Mouse (Mus musculus) heart, embryonic 10.5 days (tissue): ENCODE data around the gene Cd2ap. TPM values are rescaled to one million over a fixed set of nuclear protein-coding genes. Genes with fewer than 3 reads are reported as not detected.
"Not testable (repeated sequence)": the region's sequence is repeated elsewhere in the genome, so short reads cannot be mapped to it uniquely, and the experiment has no call there.

Experiments
- DNase-seq: peaks from one replicate; pipeline ENCODE4 v3.0.0-alpha.2; 2017; ENCODE audit warnings: low spot score
- H3K27ac ChIP-seq: fragments of 300-500 bp; sonication (generic); 2 replicates; pipeline ENCODE4 v1.5.1; 2016; ENCODE audit warnings: mild to moderate bottlenecking
- H3K27me3 ChIP-seq: fragments of 300-500 bp; sonication (generic); 2 replicates; pipeline ENCODE4 v1.6.1; 2016; ENCODE audit warnings: mild to moderate bottlenecking; ENCODE audit not compliant: poor library complexity, insufficient read depth, severe bottlenecking
- H3K36me3 ChIP-seq: fragments of 300-500 bp; sonication (generic); 2 replicates; pipeline ENCODE4 v1.6.1; 2016; ENCODE audit warnings: mild to moderate bottlenecking, moderate library complexity
- H3K4me1 ChIP-seq: fragments of 300-500 bp; sonication (generic); 2 replicates; pipeline ENCODE4 v1.6.1; 2016; ENCODE audit warnings: mild to moderate bottlenecking
- H3K4me3 ChIP-seq: fragments of 300-500 bp; sonication (generic); 2 replicates; pipeline ENCODE4 v1.5.1; 2016; ENCODE audit warnings: mild to moderate bottlenecking, moderate library complexity
- H3K9me3 ChIP-seq: fragments of 300-500 bp; sonication (generic); 2 replicates; pipeline ENCODE4 v1.6.1; 2016; ENCODE audit warnings: mild to moderate bottlenecking, moderate library complexity
- WGBS: fragments of 180-500 bp; shearing (Covaris S2); methylation state at CpG from one replicate; pipeline ENCODE4 v1.1.7; 2016; 5-methylcytosine and 5-hydroxymethylcytosine counted together
- polyA plus RNA-seq: library from polyadenylated mRNA; unstranded; fragments of >200 nt; fragmentation: Nextera tagmentation; extraction: Ambion mirVana; gene quantifications from 2 replicates; pipeline ENCODE4 v1.2.1, GENCODE M21; 2016

Gene Cd2ap
- 14.6 and 18.0 TPM in 2 replicates for polyA plus RNA-seq

DNA sequence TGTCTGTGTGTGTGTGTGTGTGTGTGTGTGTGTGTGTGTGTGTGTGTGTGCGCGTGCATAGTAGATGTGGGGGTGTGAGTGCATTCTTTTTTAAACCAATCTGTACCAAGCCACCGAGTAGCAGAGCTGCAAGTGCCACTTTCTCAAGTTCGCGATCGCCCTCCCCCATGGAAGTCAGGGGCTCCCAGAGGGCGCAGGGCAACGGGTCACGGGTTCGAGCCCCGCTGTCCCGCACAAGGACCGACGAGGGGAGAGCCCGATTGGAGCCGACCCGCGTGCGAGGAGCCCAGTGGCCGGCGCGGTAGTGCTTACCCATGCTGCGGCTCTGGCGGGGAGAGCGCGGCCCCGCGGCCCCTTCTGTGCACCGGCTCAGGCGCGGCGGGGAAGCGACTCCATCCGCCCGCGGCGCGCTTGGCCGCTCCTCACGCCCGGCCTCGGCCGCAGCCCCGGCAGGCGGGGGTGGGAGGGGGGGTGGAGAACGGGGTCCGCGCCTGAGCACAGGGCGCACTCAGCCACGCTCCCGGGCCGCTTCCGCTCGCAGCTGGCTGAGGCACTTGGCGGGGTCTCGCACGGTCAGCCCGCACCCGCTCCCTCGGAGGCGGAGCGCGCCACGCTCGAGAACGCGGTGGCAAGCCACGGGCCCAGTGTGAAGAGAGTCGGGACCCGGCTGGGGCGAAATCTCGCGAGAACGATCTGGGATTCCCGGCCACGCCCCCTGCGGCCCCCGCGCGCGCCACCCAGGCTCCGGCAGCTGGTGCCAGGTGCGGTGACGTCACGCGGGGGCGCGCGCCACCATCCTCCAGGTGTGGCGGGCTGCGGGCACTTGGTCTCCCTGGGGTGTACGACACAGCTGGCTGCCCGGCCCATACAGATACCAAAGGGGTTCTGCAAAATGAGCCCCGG is at the start of gene Cd2ap:
Gene Cd2ap, minus strand, starts transcription at position 665 of the 903 bp plus-strand sequence.
- under 1% methylated on average over 92 of the region's 94 CpGs for whole genome bisulfite sequencing
- H3K4me1 ChIP-seq: peaks cover 7% of the 10 kb centered on the region; the same call in 1 of the 2 replicates
- peak within 1 kb of the TSS; percentile 99 for H3K27ac ChIP-seq

DNA sequence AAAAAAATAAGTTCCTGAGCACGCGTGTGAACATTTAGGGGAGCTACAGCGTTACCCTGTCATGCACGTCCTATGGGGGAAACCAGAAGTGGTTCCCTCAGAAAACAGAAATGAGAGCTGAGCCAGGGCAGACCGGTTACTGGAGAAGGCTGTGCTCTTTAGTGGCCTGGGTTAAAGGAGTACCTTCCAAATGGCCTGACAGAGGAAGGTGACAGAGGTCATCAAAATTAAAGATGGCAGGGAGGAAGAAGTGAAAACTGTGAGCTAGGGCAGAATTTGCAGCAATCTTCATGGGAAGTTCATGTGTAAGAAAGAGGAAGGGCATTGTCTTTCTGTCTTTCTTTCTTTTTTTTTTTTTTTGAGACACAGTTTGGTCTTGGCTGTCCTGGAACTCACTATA is 48.3 kb upstream of the Cd2ap start:
- H3K27ac ChIP-seq: no peak overlapping the region
- no peaks in the 10 kb centered on the region for H3K4me1 ChIP-seq
- WGBS: 87% methylated on average over 5 of the region's 5 CpGs
- no peak for DNase-seq
- H3K36me3 ChIP-seq: no peaks in the 10 kb centered on the region
- H3K27me3 ChIP-seq: no peaks in the 10 kb centered on the region
- no peaks in the 10 kb centered on the region for H3K9me3 ChIP-seq
- no peak overlapping the region for H3K4me3 ChIP-seq

More for the DNA sequence above, at the start of gene Cd2ap:
- no peaks in the 10 kb centered on the region for H3K36me3 ChIP-seq
- H3K9me3 ChIP-seq: no peaks in the 10 kb centered on the region
- DNase-seq: peak; percentile 95
- peak within 1 kb of the TSS; percentile 96 for H3K4me3 ChIP-seq
- no peaks in the 10 kb centered on the region for H3K27me3 ChIP-seq

DNA sequence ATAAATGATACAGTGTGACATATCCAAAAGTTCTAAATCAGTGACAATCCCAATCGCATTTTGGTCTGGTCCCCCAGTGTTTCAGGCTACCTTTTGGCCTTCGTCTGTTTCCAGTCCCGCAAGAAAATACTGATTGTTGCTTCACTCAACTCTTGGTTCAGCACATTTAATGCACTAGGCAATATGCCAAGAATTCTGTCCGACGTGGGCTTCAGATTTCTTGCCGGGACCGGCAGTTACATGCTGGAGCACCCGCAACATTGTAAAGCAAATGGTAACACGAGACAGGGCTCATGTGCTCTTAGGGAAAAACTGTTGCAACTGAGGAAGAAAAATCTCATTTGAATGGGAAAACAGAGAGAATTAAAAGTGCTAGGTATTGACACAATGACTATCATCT is 42.3 kb upstream of the Cd2ap start:
- WGBS: 89% methylated on average over 9 of the region's 9 CpGs
- Histone ChIP-seq H3K27me3 (no peaks in the 10 kb centered on the region), H3K9me3 (no peaks in the 10 kb centered on the region), H3K36me3 (no peaks in the 10 kb centered on the region), H3K4me1 (no peaks in the 10 kb centered on the region), H3K27ac (no peak overlapping the region), H3K4me3 (no peak overlapping the region)
- no peak for DNase-seq

DNA sequence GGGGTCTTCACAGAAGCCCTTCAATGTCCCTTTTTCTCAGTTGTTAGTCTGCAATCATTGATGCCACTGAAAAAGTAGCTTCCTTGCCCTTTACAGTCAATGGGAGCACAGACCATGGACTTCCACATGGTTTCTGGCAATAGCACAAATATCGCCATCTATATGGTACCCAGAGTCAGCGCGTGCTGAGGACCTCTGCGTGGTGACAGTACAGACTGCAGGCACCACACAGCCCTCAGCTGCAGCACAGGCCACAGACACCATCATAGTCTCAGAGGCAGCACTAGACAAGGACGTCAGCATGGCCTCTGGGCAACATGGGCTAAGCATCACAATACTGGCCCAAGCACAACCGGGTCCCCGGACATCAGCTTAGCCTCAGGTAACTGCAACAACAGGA is 38.3 kb upstream of the Cd2ap start:
- Histone ChIP-seq H3K9me3 (no peaks in the 10 kb centered on the region), H3K4me1 (no peaks in the 10 kb centered on the region), H3K4me3 (no peak overlapping the region), H3K36me3 (no peaks in the 10 kb centered on the region), H3K27me3 (no peaks in the 10 kb centered on the region), H3K27ac (no peak overlapping the region)
- DNase-seq: no peak
- WGBS: 78% methylated on average over 7 of the region's 7 CpGs

DNA sequence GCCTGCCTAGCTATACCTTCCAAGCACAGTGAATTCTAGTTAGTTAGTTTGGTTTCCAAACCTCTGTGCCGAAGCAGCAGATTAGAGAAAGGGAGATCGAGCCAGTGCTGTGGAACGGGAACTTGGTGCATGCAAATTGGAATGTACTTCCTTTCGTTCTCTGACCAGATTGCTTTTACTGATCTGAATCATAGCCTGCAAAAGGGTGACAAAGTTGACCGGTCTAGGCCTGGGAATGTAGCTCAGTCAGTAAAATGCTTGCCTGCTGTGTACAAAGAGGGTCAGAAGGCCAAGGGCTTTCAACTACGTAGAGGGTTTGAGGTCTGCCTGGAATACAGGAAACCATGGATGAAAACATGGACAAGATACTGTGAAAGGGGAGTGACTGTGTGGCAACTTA is 35.7 kb upstream of the Cd2ap start:
- Histone ChIP-seq H3K36me3 (no peaks in the 10 kb centered on the region), H3K27ac (no peak overlapping the region), H3K4me1 (no peaks in the 10 kb centered on the region), H3K27me3 (no peaks in the 10 kb centered on the region), H3K9me3 (no peaks in the 10 kb centered on the region), H3K4me3 (no peak overlapping the region)
- WGBS: 67% methylated on average over 6 of the region's 6 CpGs
- no peak for DNase-seq

DNA sequence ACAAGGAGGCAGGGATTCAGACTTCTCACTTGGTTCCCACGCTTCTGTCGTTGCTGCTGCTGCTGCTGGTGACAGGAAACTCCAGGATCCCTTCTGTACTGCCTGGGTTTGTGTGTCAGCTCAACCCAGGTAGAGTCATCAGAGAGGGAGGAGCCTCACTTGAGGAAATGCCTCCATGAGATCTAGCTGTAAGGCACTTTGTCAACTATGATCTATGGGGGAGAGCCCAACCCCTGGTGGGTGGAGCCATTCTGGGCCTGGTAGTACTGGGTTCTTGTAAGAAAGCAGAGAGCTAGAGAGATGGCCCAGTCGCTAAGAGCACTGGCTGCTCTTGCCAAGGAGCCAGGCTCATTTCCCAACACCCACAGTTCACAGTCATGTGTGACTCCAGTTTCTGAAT is 34.0 kb upstream of the Cd2ap start:
- 68% methylated on average over 3 of the region's 3 CpGs for WGBS
- no peaks in the 10 kb centered on the region for H3K9me3 ChIP-seq
- H3K27me3 ChIP-seq: no peaks in the 10 kb centered on the region
- H3K36me3 ChIP-seq: no peaks in the 10 kb centered on the region
- DNase-seq: no peak
- H3K4me1 ChIP-seq: no peaks in the 10 kb centered on the region
- no peak overlapping the region for H3K27ac ChIP-seq
- no peak overlapping the region for H3K4me3 ChIP-seq

DNA sequence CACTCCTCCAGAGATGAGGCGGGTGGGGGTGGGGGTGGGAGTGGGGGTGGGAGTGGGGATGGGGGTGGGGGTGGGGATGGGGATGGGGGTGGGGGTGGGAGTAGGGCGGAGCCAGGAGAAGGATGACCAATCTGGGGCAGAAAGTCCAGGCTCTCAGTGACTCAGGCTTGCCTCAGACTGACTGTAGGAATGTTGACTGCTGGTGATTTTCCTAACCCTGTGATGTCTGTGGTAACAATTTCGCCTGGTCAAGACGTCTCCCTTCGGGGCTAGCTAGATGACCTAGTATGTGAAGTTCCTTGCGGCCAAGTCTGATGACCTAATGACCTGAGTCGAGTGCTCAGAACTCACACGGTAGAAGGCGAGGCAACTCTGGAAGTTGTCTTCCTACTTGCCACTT is 32.9 kb upstream of the Cd2ap start:
- no peaks in the 10 kb centered on the region for H3K27me3 ChIP-seq
- no peaks in the 10 kb centered on the region for H3K9me3 ChIP-seq
- no peaks in the 10 kb centered on the region for H3K36me3 ChIP-seq
- no peak overlapping the region for H3K27ac ChIP-seq
- no peak overlapping the region for H3K4me3 ChIP-seq
- no peaks in the 10 kb centered on the region for H3K4me1 ChIP-seq
- 60% methylated on average over 8 of the region's 9 CpGs for WGBS
- no peak for DNase-seq

DNA sequence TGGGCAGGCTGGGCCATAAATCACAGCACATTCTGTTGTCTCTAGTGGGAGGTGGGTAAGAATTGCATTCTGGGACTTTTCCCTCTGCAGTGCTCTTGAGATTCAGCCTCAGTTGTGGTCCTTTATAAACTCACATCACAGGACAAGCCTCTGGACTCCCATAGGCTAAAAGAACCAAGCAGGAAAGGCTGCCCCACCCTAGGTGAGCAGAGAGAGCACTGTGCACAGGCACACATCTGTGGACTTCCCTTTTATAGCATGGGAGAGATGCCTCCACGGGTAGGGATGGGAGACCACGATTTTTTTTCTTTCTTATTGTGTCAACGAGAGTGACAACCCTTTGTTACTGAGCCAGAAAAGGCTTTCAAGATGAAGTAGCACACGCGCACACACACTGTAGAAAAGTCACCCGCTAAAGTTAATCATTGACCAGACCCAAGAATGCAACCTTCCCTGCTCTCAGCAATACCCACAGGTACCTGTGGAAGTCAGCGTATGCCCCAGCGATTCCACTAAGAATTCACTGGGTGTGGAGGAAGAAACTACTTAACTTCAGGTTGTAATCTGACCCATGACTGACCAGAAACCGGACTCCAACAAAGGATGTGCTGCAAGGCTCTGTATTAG is 32.4 kb upstream of the Cd2ap start:
- Histone ChIP-seq H3K36me3 (no peaks in the 10 kb centered on the region), H3K27me3 (no peaks in the 10 kb centered on the region), H3K4me1 (no peaks in the 10 kb centered on the region), H3K9me3 (no peaks in the 10 kb centered on the region), H3K27ac (no peak overlapping the region), H3K4me3 (no peak overlapping the region)
- WGBS: 70% methylated on average over 9 of the region's 9 CpGs
- no peak for DNase-seq

DNA sequence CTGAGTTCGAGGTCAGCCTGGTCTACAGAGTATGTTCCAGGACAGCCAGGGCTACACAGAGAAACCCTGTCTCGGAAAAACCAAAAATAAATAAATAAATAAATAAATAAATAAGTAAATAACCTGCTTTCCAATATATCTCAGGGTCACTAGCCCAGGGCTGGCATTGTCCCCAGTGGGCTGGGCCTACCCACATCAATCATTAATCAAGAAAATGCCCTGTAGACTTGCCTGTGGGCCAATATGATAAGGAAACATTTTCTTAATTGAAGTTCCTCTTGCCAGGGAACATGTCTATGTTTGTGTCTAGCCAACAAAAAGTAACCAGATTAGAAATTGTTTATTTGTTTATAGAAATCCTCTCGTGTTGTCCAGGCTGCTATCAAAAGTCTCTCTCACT is 31.7 kb upstream of the Cd2ap start:
- H3K27me3 ChIP-seq: no peaks in the 10 kb centered on the region
- H3K36me3 ChIP-seq: no peaks in the 10 kb centered on the region
- H3K4me3 ChIP-seq: no peak overlapping the region
- no peak overlapping the region for H3K27ac ChIP-seq
- no peaks in the 10 kb centered on the region for H3K9me3 ChIP-seq
- no peaks in the 10 kb centered on the region for H3K4me1 ChIP-seq
- 80% methylated on average over 3 of the region's 3 CpGs for WGBS
- DNase-seq: no peak

DNA sequence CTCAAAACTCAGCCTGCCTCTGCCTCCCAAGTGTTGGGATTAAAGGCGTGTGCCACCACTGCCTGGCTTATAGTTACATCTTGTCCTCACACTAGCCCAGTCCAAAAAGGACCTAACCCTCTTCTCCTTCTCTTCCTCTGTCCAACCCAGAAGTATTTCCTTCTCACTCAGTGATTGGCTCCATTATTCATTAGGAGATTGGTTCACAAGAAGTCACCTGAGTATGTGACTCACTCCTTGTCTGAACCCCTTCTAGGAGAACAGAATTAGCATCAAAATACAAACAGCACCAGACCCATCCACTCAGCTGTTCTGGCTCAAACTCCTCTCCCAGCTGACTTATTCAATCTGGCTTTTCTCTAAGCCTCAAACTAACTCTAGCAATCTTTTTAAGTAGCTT is 30.0 kb upstream of the Cd2ap start:
- not testable (repeated sequence) for H3K27me3 ChIP-seq, H3K9me3 ChIP-seq, H3K27ac ChIP-seq, H3K36me3 ChIP-seq, H3K4me3 ChIP-seq, DNase-seq, H3K4me1 ChIP-seq
- 80% methylated on average over 1 of the region's 1 CpGs for WGBS

DNA sequence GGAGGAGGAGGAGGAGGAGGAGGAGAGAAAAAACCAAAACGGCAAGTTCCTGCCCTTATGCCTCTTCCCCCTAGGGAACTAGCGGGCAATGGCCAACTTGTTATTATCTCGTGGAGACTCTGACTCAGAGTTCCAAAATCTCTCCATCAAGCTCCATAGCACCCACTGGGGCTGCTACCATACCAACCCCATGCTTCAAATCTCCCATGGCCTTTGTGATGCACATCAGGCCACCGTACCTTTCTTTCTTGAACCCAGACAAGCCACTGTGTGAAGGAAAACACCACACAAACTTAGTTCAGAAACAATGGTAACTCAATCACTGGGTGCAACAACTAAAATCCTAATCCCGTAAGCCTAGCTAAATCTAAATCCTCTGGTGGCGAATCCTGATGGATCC is 29.5 kb upstream of the Cd2ap start:
- H3K27ac ChIP-seq: no peak overlapping the region
- H3K4me1 ChIP-seq: no peaks in the 10 kb centered on the region
- no peaks in the 10 kb centered on the region for H3K9me3 ChIP-seq
- no peaks in the 10 kb centered on the region for H3K36me3 ChIP-seq
- no peak for DNase-seq
- H3K4me3 ChIP-seq: no peak overlapping the region
- 76% methylated on average over 6 of the region's 6 CpGs for WGBS
- H3K27me3 ChIP-seq: no peaks in the 10 kb centered on the region

DNA sequence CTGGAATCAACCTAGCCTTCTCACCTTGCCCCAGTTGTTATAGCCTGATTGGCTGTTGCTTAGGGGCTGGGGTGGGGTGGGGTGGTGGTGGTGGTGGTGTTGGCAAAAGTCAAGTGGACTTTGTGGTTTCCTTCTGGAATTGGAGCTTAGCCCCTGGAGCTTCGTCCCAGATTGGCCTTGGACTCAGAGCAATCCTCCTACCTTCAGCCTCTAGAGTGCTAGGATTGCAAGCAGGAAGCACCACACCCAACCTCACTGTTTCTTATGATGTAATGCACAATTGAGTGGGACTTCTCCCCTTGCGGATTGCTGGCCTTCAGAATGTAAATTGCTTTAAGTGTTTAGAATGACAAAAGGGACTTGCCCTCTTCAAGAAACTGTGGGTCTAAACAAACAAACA is 24.3 kb upstream of the Cd2ap start:
- WGBS: 58% methylated on average over 2 of the region's 2 CpGs

DNA sequence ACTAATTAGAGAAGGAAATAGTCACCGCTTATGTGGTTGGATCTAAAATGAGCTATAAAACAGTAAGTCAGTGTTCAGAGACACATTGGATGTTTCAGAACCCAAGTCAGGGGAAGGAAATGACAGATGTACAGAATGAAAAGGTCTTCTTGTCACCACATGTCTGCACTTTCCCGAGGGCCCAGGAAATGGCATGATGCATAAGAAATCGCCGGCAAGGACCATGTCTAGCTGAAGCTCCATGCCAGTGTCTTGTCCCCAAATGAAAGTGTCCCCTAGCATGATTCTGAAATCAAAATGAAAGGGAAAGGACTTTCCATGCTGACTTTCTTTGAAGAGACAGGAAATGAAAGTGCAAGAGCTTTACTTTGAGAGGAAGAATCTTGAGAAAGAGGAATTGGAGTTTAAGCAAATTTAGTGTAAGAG is 10.8 kb upstream of the Cd2ap start:
- 77% methylated on average over 4 of the region's 4 CpGs for WGBS
- no peaks in the 10 kb centered on the region for H3K9me3 ChIP-seq
- no peak overlapping the region for H3K27ac ChIP-seq
- no peaks in the 10 kb centered on the region for H3K27me3 ChIP-seq
- no peaks in the 10 kb centered on the region for H3K36me3 ChIP-seq
- no peak for DNase-seq
- H3K4me3 ChIP-seq: no peak overlapping the region
- H3K4me1 ChIP-seq: peaks cover 22% of the 10 kb centered on the region

More for the DNA sequence above, 24.3 kb upstream of the Cd2ap start:
- Histone ChIP-seq H3K9me3 (0 out of 2 replicates have a peak, but pooled peaks cover 4% of the 10 kb centered on the region), H3K27ac (no peak overlapping the region), H3K4me1 (no peaks in the 10 kb centered on the region), H3K4me3 (no peak overlapping the region), H3K27me3 (no peaks in the 10 kb centered on the region), H3K36me3 (no peaks in the 10 kb centered on the region)
- no peak for DNase-seq
